Mouse (Mus musculus) C2C12 (cell line): ENCODE data around the gene Gdnf. TPM values are rescaled to one million over a fixed set of nuclear protein-coding genes. Genes with fewer than 3 reads are reported as not detected.

Experiments
- H3K27me3 ChIP-seq: one replicate; pipeline ENCODE4 v1.6.1; 2011; ENCODE audit not compliant: control insufficient read depth, insufficient read depth, insufficient read length
- H3K36me3 ChIP-seq: one replicate; pipeline ENCODE4 v1.6.1; 2011; ENCODE audit not compliant: control insufficient read depth, insufficient read depth
- H3K4me3 ChIP-seq: one replicate; pipeline ENCODE4 v1.5.1; 2011; ENCODE audit warnings: mild to moderate bottlenecking, control low read depth; ENCODE audit not compliant: poor library complexity, insufficient read depth, severe bottlenecking
- H3K79me2 ChIP-seq: one replicate; pipeline ENCODE4 v1.6.1; 2011; ENCODE audit not compliant: control insufficient read depth, insufficient read depth
- H3K79me3 ChIP-seq: one replicate; pipeline ENCODE4 v1.6.1; 2011; ENCODE audit warnings: low read depth, control low read depth
- H3ac ChIP-seq: one replicate; pipeline ENCODE3; 2011; ENCODE audit warnings: low read depth; ENCODE audit not compliant: control insufficient read depth, insufficient read length
- CEBPB ChIP-seq: IDR thresholded peaks from one replicate; pipeline ENCODE4 v1.6.1; 2011; ENCODE audit warnings: low read depth, mild to moderate bottlenecking, control low read depth, moderate library complexity
- CTCF ChIP-seq: IDR thresholded peaks from one replicate; pipeline ENCODE4 v1.5.1; 2011; ENCODE audit not compliant: control insufficient read depth, insufficient read depth, insufficient read length
- FOSL1 ChIP-seq: IDR thresholded peaks from one replicate; pipeline ENCODE4 v1.8.0; 2011; ENCODE audit warnings: mild to moderate bottlenecking, low read length; ENCODE audit not compliant: poor library complexity, insufficient read depth, severe bottlenecking
- MAX ChIP-seq: IDR thresholded peaks from one replicate; pipeline ENCODE4 v1.6.1; 2011; ENCODE audit warnings: mild to moderate bottlenecking, control low read depth
- MYOD1 ChIP-seq: IDR thresholded peaks from one replicate; pipeline ENCODE4 v1.6.1; 2011; ENCODE audit warnings: low read depth; ENCODE audit not compliant: control insufficient read depth, insufficient read length
- MYOG ChIP-seq: IDR thresholded peaks from one replicate; pipeline ENCODE4 v1.6.1; 2011; ENCODE audit not compliant: control insufficient read depth, insufficient read length; ENCODE audit errors: extremely low read depth
- USF1 ChIP-seq: IDR thresholded peaks from one replicate; pipeline ENCODE4 v1.6.1; 2011; ENCODE audit warnings: low read depth, mild to moderate bottlenecking, control low read depth, moderate library complexity
- polyA plus RNA-seq: library from polyadenylated mRNA; unstranded; fragments of >200 nt; fragmentation: generic; extraction: Trizol; gene quantifications from one replicate; pipeline ENCODE4 v1.2.1, GENCODE M21; 2012; ENCODE audit warnings: missing spikeins

The Gdnf gene
- polyA plus RNA-seq, 1 experiment, result 4.2 TPM

DNA sequence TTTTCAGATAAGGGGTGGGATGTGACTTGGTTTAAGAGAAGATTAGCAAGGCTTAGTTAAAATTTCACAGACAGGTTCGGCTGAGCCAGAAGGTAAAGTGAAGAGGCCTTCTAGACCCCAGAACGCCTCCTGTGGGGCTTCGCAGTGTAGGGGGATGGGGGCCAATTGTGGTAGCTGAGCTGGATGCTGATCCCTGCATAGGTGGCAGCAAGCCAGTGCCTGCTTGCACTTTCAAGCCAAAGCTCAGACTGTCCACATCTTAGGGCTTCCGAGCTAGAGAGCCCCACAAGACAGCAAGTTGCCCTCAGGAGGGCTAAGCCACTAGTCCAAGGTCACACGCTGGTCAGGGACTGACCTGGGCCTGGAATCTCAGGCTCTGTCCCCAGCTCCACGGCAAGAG, 13.2 kb downstream of the Gdnf start:
- no peaks in the 10 kb centered on the region for H3K27me3 ChIP-seq
- H3ac ChIP-seq, result no peak overlapping the region
- no peaks in the 10 kb centered on the region for H3K79me3 ChIP-seq
- peaks cover 7% of the 10 kb centered on the region for H3K36me3 ChIP-seq
- no peak overlapping the region for H3K4me3 ChIP-seq
- H3K79me2 ChIP-seq, result no peaks in the 10 kb centered on the region
- TF ChIP-seq FOSL1, result no peak
- no peak for TF ChIP-seq CTCF
- TF ChIP-seq MYOG, result no peak
- TF ChIP-seq MYOD1, result no peak
- no peak for TF ChIP-seq CEBPB
- TF ChIP-seq USF1, result no peak
- TF ChIP-seq MAX, result no peak

DNA sequence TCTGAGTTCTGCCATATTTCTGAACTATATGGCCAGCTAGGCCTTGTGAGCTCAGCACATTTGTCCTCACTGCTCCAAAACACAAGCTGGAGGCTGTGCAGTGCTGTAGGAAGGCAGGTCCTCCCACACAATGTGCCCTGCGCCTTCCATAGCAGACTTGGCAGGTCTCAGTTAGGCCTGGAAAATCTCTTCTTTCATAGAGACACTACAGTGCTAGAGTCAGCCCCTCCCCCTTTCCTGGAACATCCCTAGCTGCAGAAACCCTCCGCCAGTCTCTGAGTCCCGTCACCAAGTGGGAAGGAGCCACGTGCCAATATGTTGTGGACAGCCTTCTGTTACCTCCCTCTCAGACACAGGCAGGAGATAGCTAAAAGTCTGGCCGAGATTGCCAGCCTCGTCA, 14.9 kb downstream of the Gdnf start:
- H3K4me3 ChIP-seq, result no peak overlapping the region
- no peaks in the 10 kb centered on the region for H3K79me3 ChIP-seq
- no peak for TF ChIP-seq MYOD1
- TF ChIP-seq CEBPB, result no peak
- TF ChIP-seq MAX, result no peak
- no peak for TF ChIP-seq USF1
- no peak for TF ChIP-seq FOSL1
- TF ChIP-seq MYOG, result no peak
- no peak for TF ChIP-seq CTCF
- no peaks in the 10 kb centered on the region for H3K79me2 ChIP-seq
- no peaks in the 10 kb centered on the region for H3K27me3 ChIP-seq
- peaks cover 7% of the 10 kb centered on the region for H3K36me3 ChIP-seq
- no peak overlapping the region for H3ac ChIP-seq

DNA sequence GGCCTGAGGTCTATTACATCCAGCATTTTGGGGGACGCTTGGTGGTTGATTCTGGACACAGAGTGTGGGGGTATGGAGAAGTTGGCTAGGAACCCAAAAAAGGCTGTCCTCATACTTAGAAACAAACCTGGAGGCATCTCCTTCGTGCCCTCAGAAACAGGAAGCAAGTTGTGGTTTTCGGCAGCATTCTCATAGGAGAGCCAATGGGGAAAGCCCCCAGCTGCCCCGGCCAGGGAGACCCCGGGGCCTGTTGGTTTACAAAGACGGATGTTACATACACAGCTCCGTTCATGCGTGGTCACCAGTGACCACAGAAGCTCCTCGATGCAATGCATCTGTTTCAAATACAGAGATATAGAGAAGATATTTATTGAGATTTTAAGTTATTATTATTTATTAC, 24.8 kb downstream of the Gdnf start:
- Histone ChIP-seq H3K36me3 (peaks cover 21% of the 10 kb centered on the region), H3K27me3 (no peaks in the 10 kb centered on the region), H3K79me2 (no peaks in the 10 kb centered on the region), H3ac (no peak overlapping the region), H3K4me3 (no peak overlapping the region), H3K79me3 (no peaks in the 10 kb centered on the region)
- TF ChIP-seq FOSL1 (no peak), CEBPB (no peak), MAX (no peak), MYOG (no peak), USF1 (no peak), MYOD1 (no peak), CTCF (no peak)

DNA sequence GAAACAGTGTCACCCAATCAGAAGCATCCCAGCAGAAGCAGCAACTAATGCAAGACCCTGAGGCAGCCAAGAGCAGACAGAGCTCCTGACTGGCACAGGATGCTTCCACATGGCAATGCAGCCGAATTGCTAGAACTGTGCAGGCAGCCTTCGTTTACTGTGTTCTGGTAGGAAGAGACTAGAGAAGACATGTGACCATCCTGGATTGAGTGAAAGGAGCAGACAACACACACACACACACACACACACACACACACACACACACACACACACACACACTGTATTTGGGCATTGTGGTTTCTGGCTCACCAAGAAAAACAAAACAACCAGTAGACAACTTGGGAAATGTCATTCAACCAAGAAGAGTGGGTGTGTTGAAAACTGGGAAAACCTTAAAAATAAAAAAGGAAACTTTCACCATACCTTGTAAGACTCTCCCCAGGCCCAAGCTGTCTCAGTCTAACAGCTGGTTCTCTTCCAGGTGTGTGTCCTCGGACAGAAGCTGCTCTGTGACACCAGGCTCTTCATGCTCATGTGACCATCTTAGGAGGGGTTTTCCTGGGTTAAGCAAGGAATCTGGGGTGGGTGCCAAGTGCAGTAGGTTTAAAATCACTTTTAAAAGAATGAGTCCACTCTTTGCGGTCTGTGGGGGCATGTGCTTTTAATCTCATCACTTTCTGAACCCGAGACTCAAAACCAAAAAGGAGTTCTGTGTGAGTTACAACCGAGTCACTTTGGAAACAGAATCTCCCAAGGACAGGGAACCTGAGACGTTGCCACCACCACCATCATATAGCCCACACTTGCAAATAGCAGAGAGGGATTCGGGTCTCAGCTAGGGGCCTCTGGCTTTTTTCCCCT, 27.6 kb downstream of the Gdnf start:
- peak; percentile 75 for TF ChIP-seq CEBPB
- TF ChIP-seq MYOG, result no peak
- peak; percentile 98 for TF ChIP-seq USF1
- peak; percentile 84 for TF ChIP-seq MAX
- H3K4me3 ChIP-seq, result no peak overlapping the region
- H3ac ChIP-seq, result peak overlapping the region; percentile 16
- H3K79me2 ChIP-seq, result no peaks in the 10 kb centered on the region
- H3K27me3 ChIP-seq, result no peaks in the 10 kb centered on the region
- H3K36me3 ChIP-seq, result peaks cover 13% of the 10 kb centered on the region
- H3K79me3 ChIP-seq, result no peaks in the 10 kb centered on the region

DNA sequence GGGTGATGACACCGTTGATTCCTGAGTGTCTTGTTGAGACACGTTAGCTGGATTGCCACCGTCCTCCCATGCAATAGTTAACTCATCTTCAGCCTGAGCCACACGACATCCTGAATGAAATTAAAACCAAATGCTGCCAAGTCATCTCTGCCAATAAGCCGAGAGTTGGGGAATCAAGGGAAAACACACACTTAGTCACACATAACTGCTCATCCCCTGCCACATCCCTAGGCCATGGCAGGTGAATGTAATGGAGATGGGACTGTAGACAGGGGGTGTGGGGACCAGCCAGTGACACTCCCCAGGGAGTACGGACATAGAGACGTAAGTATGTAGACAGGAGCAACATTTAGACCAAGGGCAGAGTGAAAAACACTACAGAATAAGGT, 28.3 kb downstream of the Gdnf start:
- Histone ChIP-seq H3ac (peak overlapping the region; percentile 16), H3K4me3 (no peak overlapping the region), H3K27me3 (no peaks in the 10 kb centered on the region), H3K36me3 (peaks cover 12% of the 10 kb centered on the region), H3K79me2 (no peaks in the 10 kb centered on the region), H3K79me3 (no peaks in the 10 kb centered on the region)
- TF ChIP-seq FOSL1 (peak; percentile 19), MYOD1 (peak; percentile 90), CTCF (no peak), MAX (peak; percentile 10)

DNA sequence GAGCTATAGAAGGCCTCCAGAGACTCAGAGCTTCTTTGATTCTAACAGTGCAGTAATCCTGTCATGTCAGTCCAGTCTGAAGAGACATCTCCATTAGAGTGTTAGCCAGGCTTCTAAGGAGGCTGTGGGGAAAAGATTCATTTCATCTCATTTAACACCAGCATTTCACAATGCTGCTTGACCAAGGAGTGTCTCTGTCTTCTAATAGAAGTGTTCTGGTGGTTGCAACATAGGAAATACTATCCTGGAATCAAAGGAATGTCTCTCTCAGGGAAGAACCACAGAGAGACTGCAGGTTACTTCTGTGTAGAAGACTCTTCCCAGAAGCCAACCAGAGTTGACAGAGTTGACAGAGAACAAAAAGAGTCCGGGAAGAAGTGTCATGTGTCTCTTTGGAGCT, 31.0 kb downstream of the Gdnf start:
- no peak overlapping the region for H3K4me3 ChIP-seq
- H3K79me2 ChIP-seq, result no peaks in the 10 kb centered on the region
- H3K27me3 ChIP-seq, result no peaks in the 10 kb centered on the region
- no peaks in the 10 kb centered on the region for H3K36me3 ChIP-seq
- no peaks in the 10 kb centered on the region for H3K79me3 ChIP-seq
- TF ChIP-seq CEBPB (peak; percentile 51), USF1 (no peak), CTCF (no peak)
- no peak overlapping the region for H3ac ChIP-seq
